Mouse (Mus musculus) stomach, embryonic 14.5 days (tissue): ENCODE results near the gene Zc3h6. TPM values are rescaled to one million over a fixed set of nuclear protein-coding genes. Genes with fewer than 3 reads are reported as not detected.

ENCODE experiments used
- ATAC-seq: fragments of 200-750 bp; cut with Nextera tagmentation; 2 replicates; pipeline ENCODE4 v1.8.0; 2017; ENCODE audit warnings: low read depth, moderate TSS enrichment; ENCODE audit not compliant: insufficient number of reproducible peaks, insufficient read depth, low FRiP score
- H3K27ac ChIP-seq: fragments of 300-500 bp; sonication (generic); 2 replicates; pipeline ENCODE4 v1.5.1; 2014; ENCODE audit warnings: mild to moderate bottlenecking, low read length, moderate library complexity, mixed read lengths
- H3K27me3 ChIP-seq: fragments of 300-500 bp; sonication (generic); 2 replicates; pipeline ENCODE4 v1.6.1; 2014; ENCODE audit warnings: low read length, control low read depth, mixed read lengths; ENCODE audit not compliant: control insufficient read depth, insufficient read depth
- H3K36me3 ChIP-seq: fragments of 300-500 bp; sonication (generic); 2 replicates; pipeline ENCODE4 v1.6.1; 2014; ENCODE audit warnings: mild to moderate bottlenecking, control low read depth, low read length, moderate library complexity, mixed read lengths; ENCODE audit not compliant: control insufficient read depth, insufficient read depth
- H3K4me1 ChIP-seq: fragments of 300-500 bp; sonication (generic); 2 replicates; pipeline ENCODE4 v1.6.1; 2014; ENCODE audit warnings: low read length, control low read depth, mixed read lengths; ENCODE audit not compliant: control insufficient read depth, insufficient read depth
- H3K4me2 ChIP-seq: fragments of 300-500 bp; sonication (generic); replicated peaks from 2 replicates; pipeline ENCODE4 v1.6.1; 2014; ENCODE audit warnings: low read depth, low read length, control low read depth
- H3K4me3 ChIP-seq: fragments of 300-500 bp; sonication (generic); 2 replicates; pipeline ENCODE4 v1.5.1; 2014; ENCODE audit warnings: low read depth, low read length, control low read depth
- H3K9ac ChIP-seq: fragments of 300-500 bp; sonication (generic); replicated peaks from 2 replicates; pipeline ENCODE4 v1.6.1; 2014; ENCODE audit warnings: low read depth, mild to moderate bottlenecking, control low read depth, low read length, moderate library complexity, mixed read lengths
- H3K9me3 ChIP-seq: fragments of 300-500 bp; sonication (generic); 2 replicates; pipeline ENCODE4 v1.6.1; 2016; ENCODE audit warnings: low read depth, low read length, control low read depth; ENCODE audit not compliant: control insufficient read depth
- WGBS: fragments of 180-500 bp; shearing (Covaris S2); extraction: QIAGEN DNeasy Blood & Tissue Kit; methylation state at CpG from one replicate; pipeline ENCODE4 v1.1.7; 2014; 5-methylcytosine and 5-hydroxymethylcytosine counted together
- polyA plus RNA-seq: library from polyadenylated mRNA; unstranded; fragments of >200 nt; fragmentation: Nextera tagmentation; extraction: Ambion mirVana; gene quantifications from 2 replicates; pipeline ENCODE4 v1.2.1, GENCODE M21; 2014

The Zc3h6 gene
- polyA plus RNA-seq, 1 experiment from 2014 or later: 2.6 TPM

GRCm38 (mm10) chr2:129046172-129046845 lies 79.1 kb downstream of the Zc3h6 start:
- no peak overlapping the region for H3K4me2 ChIP-seq
- no peaks in the 10 kb centered on the region for H3K4me1 ChIP-seq
- H3K36me3 ChIP-seq: no peaks in the 10 kb centered on the region
- 37% methylated on average over 6 of the region's 6 CpGs for WGBS
- H3K4me3 ChIP-seq: no peak overlapping the region
- H3K27ac ChIP-seq: peak overlapping the region; percentile 63; the same call in 1 of the 2 replicates
- H3K9me3 ChIP-seq: no peaks in the 10 kb centered on the region
- peak; percentile 23; the same call in 1 of the 2 replicates for ATAC-seq
- no peaks in the 10 kb centered on the region for H3K27me3 ChIP-seq
- H3K9ac ChIP-seq: no peak overlapping the region

DNA sequence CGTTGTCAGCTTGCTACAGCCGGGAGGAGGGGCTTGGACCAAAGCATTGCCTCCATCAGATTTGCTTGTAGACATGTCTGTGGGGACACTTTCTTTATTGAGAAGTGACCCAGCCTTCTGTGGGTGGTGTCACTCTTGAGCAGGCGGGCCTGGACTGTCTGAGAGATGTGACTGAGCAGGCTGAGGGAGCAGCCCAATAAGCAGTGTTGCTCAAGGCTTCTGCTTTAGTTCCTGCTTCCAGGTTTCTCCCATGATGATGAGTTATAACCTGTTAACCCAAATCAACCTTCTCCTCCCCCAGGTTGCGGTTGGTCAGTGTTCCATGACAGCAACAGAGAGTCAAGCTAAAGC lies 79.6 kb downstream of the Zc3h6 start:
- H3K4me3 ChIP-seq: no peak overlapping the region
- no peaks in the 10 kb centered on the region for H3K9me3 ChIP-seq
- H3K36me3 ChIP-seq: no peaks in the 10 kb centered on the region
- 75% methylated on average over 4 of the region's 4 CpGs for WGBS
- no peak for ATAC-seq
- no peak overlapping the region for H3K9ac ChIP-seq
- no peaks in the 10 kb centered on the region for H3K27me3 ChIP-seq
- H3K4me1 ChIP-seq: no peaks in the 10 kb centered on the region
- H3K27ac ChIP-seq: peak overlapping the region; percentile 63; the same call in 1 of the 2 replicates
- no peak overlapping the region for H3K4me2 ChIP-seq

- H3K27ac ChIP-seq: peak within 1 kb of the TSS; percentile 63; the same call in 1 of the 2 replicates
- no peak within 1 kb of the TSS for H3K9ac ChIP-seq
- no peak within 1 kb of the TSS for H3K4me3 ChIP-seq
- no peaks in the 10 kb centered on the region for H3K4me1 ChIP-seq
- WGBS: 82% methylated on average over 8 of the region's 8 CpGs
- no peaks in the 10 kb centered on the region for H3K27me3 ChIP-seq
- H3K36me3 ChIP-seq: no peaks in the 10 kb centered on the region
- no peak within 1 kb of the TSS for H3K4me2 ChIP-seq
- ATAC-seq: no peak
- H3K9me3 ChIP-seq: no peaks in the 10 kb centered on the region
Observed at GRCm38 (mm10) chr2:129047811-129048210, 80.6 kb downstream of the Zc3h6 start, which contains the start of gene Vinac1. Gene Vinac1, minus strand, starts transcription at chr2:129048172.

DNA sequence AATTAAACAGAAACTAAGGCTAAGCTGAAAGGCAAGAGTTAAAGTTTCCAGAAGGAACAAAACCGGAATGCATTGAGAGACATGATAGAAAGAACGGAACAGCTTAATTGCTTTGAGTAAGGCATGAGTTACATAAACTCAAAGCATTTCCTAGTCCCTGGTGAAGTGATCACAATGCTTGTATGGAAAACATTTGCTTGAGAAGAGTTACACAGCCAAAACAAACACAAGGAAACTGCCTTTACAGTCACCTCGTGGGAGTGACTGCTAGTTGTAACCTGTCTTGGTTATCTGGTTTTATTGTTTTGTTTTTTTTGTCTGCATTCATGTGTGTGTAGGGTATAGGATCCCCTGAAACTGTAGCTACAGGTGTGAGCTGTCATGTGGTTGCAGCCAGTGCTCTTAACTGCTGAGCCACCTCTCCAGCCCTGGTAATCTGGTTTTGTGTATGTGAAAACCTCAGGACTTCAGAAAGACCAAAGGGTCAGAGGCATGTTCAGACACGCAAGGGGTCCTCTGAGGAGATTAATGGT lies 85.3 kb downstream of the Zc3h6 start:
- H3K4me3 ChIP-seq: no peak overlapping the region
- 52% methylated on average over 4 of the region's 4 CpGs for WGBS
- no peak for ATAC-seq

DNA sequence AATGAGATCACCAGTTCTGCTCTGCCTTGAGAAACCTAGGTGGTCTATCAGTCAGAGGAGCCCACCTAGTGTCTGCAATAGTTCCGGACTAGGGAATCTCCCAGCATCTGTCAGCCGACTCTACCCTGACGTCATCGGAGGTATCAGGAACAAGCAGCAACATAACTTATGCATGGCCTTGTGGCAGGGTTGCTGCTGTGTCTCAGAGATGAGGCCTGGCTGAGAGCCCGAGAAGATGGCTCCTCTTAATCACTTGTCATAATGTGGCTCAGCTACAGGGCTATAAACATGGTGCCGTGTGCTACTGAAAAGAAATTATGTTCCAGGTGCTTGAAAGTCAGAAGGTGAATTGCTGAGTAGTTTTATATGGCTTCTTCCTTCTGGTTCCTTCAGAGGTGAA lies 88.5 kb downstream of the Zc3h6 start:
- H3K27ac ChIP-seq: no peak overlapping the region
- no peak overlapping the region for H3K4me2 ChIP-seq
- no peak for ATAC-seq
- H3K9ac ChIP-seq: no peak overlapping the region
- H3K4me3 ChIP-seq: no peak overlapping the region
- no peaks in the 10 kb centered on the region for H3K4me1 ChIP-seq
- H3K36me3 ChIP-seq: no peaks in the 10 kb centered on the region
- WGBS: 78% methylated on average over 6 of the region's 6 CpGs
- H3K9me3 ChIP-seq: peaks cover 15% of the 10 kb centered on the region; the same call in 1 of the 2 replicates
- H3K27me3 ChIP-seq: no peaks in the 10 kb centered on the region

More for the DNA sequence above, 85.3 kb downstream of the Zc3h6 start:
- Histone ChIP-seq H3K27ac (no peak overlapping the region), H3K27me3 (no peaks in the 10 kb centered on the region), H3K4me2 (no peak overlapping the region), H3K36me3 (no peaks in the 10 kb centered on the region), H3K9me3 (peaks cover 6% of the 10 kb centered on the region; the same call in 1 of the 2 replicates), H3K9ac (no peak overlapping the region), H3K4me1 (no peaks in the 10 kb centered on the region)

- H3K4me3 ChIP-seq: no peak overlapping the region
- no peaks in the 10 kb centered on the region for H3K4me1 ChIP-seq
- no peak overlapping the region for H3K4me2 ChIP-seq
- no peak for ATAC-seq
- H3K9me3 ChIP-seq: peaks cover 15% of the 10 kb centered on the region; the same call in 1 of the 2 replicates
- H3K27ac ChIP-seq: no peak overlapping the region
- 52% methylated on average over 9 of the region's 9 CpGs for whole genome bisulfite sequencing
- H3K27me3 ChIP-seq: no peaks in the 10 kb centered on the region
- no peak overlapping the region for H3K9ac ChIP-seq
- H3K36me3 ChIP-seq: no peaks in the 10 kb centered on the region
Observed at GRCm38 (mm10) chr2:129056597-129056996, 89.4 kb downstream of the Zc3h6 start.

DNA sequence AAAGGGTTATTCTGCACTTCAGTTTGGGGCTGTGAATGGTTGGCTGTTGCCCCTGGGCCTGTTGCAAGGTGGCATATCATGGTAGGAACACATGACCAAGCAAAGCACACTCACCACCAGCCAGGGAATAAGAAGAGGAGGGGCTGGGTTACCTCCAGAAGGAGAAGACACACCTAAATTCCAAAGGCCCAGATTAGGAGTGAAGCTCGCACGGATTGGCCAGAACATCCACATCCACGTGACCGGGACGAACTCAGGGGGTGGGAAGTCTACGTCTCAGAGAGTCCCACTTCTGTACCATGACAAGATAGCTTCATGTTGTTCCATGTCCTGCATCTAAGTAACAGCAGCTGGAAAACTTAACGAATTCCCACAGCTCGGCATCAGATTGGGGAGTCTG lies 90.1 kb downstream of the Zc3h6 start:
- H3K36me3 ChIP-seq: no peaks in the 10 kb centered on the region
- ATAC-seq: no peak
- WGBS: 95% methylated on average over 8 of the region's 8 CpGs
- H3K4me1 ChIP-seq: no peaks in the 10 kb centered on the region
- H3K27me3 ChIP-seq: no peaks in the 10 kb centered on the region
- H3K9me3 ChIP-seq: peaks cover 15% of the 10 kb centered on the region; the same call in 1 of the 2 replicates
- no peak overlapping the region for H3K4me3 ChIP-seq
- H3K4me2 ChIP-seq: no peak overlapping the region
- no peak overlapping the region for H3K27ac ChIP-seq
- no peak overlapping the region for H3K9ac ChIP-seq

DNA sequence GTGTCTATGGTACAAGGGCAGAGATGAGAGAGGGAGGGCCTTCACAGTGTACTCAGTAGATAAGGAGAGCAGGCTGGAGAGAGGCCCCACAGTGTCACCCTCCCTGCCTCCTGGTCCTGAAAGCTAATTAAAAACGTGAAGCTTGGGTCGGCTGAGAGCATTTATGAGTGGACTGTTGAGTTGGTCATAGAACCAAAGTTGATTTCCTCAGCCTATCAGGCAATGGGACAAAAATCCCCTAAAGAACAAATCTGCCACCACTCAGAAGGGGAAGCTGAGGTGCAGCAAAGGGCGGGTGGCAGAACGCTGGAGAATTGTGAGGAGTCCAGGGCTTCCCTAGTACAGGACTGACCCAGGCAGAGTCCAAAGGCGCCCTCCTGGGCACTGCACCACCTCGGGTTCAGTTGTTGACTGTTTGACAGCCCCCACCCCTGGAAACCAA lies 90.7 kb downstream of the Zc3h6 start:
- no peaks in the 10 kb centered on the region for H3K4me1 ChIP-seq
- H3K27ac ChIP-seq: no peak overlapping the region
- H3K4me2 ChIP-seq: no peak overlapping the region
- H3K36me3 ChIP-seq: no peaks in the 10 kb centered on the region
- 87% methylated on average over 6 of the region's 6 CpGs for WGBS
- no peak overlapping the region for H3K4me3 ChIP-seq
- H3K27me3 ChIP-seq: no peaks in the 10 kb centered on the region
- H3K9ac ChIP-seq: no peak overlapping the region
- peaks cover 15% of the 10 kb centered on the region; the same call in 1 of the 2 replicates for H3K9me3 ChIP-seq
- no peak for ATAC-seq
